Comparison of ENCODE assay signal across 10 mouse cellular contexts in the genomic region with DNA sequence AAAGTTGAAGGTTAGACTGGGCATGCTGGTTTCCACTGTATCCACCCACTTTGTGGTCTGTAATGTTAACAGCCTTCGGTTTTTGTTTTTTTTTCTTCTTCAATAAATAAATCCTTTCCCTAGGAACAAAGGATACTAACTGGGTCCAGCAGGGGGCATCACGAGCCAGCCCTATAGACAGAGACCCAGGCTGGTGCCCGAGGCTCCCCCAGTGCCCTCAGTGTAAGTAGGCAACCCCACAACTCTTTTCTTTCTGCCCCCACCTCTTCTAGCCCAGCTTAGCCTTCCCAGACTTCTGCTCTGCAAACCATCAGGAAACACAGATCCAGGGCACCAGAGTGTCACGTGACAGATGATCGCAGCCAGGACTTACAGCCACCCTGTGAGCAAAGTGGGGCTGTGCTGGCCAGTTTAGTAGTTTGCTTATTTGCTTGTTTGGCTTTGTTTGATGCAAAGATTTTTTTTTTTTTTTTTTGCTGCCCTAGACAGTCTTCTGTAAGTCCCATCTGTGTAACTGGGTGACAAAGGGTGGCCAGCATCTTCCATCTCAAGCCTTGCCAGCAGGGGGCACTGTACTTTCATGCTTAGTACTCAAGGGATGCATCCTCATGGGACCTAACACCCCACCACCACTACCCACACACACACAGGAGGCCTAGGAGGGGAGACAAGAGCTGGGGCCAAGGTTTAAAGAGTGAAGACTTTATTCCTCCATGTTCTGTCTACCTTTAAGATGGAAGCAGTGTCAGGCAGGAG. TPM values are rescaled to one million over a fixed set of nuclear protein-coding genes. Genes with fewer than 3 reads are reported as not detected.
DNase-seq lines count a peak whose midpoint lies in the region; ATAC-seq and TF ChIP-seq lines count a peak whose summit lies in the region.
"Had no signal": no experiment of that assay in that cellular context is flagged by ENCODE, and none has a peak within 500 bp of the region (broad histone marks: within the 10 kb centered on the region; RNA-seq: fewer than 3 reads in every experiment).

No protein-coding gene starts in this region.

- no peak overlapping the region for H3K4me3 ChIP-seq in kidney, embryonic 14.5 days (ENCODE audit: low read length)
- peak overlapping the region; percentile 24; the same call in 1 of the 2 replicates for H3K4me3 ChIP-seq in gastrocnemius, adult 2 months
- H3K4me3 ChIP-seq in midbrain, embryonic 13.5 days (replicated peaks): no peak overlapping the region

- H3K4me2 ChIP-seq in kidney, embryonic 14.5 days (replicated peaks; ENCODE audit: low read depth, low read length): no peak overlapping the region
- H3K4me2 ChIP-seq in midbrain, embryonic 13.5 days (replicated peaks): no peak overlapping the region

- peak; percentile 57 for TF ChIP-seq CTCF in gastrocnemius, adult 2 months (IDR thresholded peaks at IDR 0.05)

- intact Hi-C loops in gastrocnemius, adult 2 months (cut with DNase I): loop anchor here (1.0 kb wide), 1 partner anchor 19 kb away; no protein-coding TSS in a partner anchor
- intact Hi-C loops in left cerebral cortex, postnatal 4 days (cut with DNase I): no loop called here

- peak; percentile 46 for DNase-seq in kidney, adult 9 months
- DNase-seq in MEL-GATA-1-ER (ENCODE audit: extremely low read depth, low read depth): peak; percentile 26
- peak; percentile 77 for DNase-seq in gastrocnemius, adult 2 months
- no peak for DNase-seq in left cerebral cortex, postnatal 4 days
- no peak for DNase-seq in layer of hippocampus, postnatal 14 days (ENCODE audit: low spot score in 2 of 2)

- H3K27me3 ChIP-seq in kidney, embryonic 14.5 days (ENCODE audit: control insufficient read depth, insufficient read depth, low read length): no peaks in the 10 kb centered on the region
- H3K27me3 ChIP-seq in midbrain, embryonic 13.5 days: no peaks in the 10 kb centered on the region

- no peaks in the 10 kb centered on the region; the same call in 1 of the 2 replicates for H3K9me3 ChIP-seq in kidney, embryonic 14.5 days (ENCODE audit: control insufficient read depth, low read length)
- no peaks in the 10 kb centered on the region for H3K9me3 ChIP-seq in midbrain, embryonic 13.5 days

- peaks cover 16% of the 10 kb centered on the region for H3K4me1 ChIP-seq in kidney, embryonic 14.5 days (ENCODE audit: control insufficient read depth, insufficient read depth, low read length)
- H3K4me1 ChIP-seq in midbrain, embryonic 13.5 days (replicated peaks): peaks cover 8% of the 10 kb centered on the region

- ATAC-seq in kidney, embryonic 14.5 days (ENCODE audit: low FRiP score, low TSS enrichment): no peak
- peak; percentile 57 for ATAC-seq in megakaryocyte-erythroid progenitor cell, adult 5-6 weeks (replicated peaks; ENCODE audit: low FRiP score, low TSS enrichment, poor library complexity, severe bottlenecking)
- ATAC-seq in midbrain, embryonic 13.5 days: no peak

- H3K9ac ChIP-seq in kidney, embryonic 14.5 days (ENCODE audit: low read depth, low read length): no peak overlapping the region
- H3K9ac ChIP-seq in midbrain, embryonic 13.5 days (replicated peaks): no peak overlapping the region

- no peak overlapping the region for H3K27ac ChIP-seq in kidney, embryonic 14.5 days (ENCODE audit: low read depth, low read length)
- H3K27ac ChIP-seq in gastrocnemius, adult 2 months: 0 out of 2 replicates have a peak overlapping the region, but pooled peaks have one; percentile 46
- no peak overlapping the region for H3K27ac ChIP-seq in midbrain, embryonic 13.5 days

- WGBS in kidney, embryonic 14.5 days: 62% methylated on average over 5 of the region's 5 CpGs
- 56% methylated on average over 5 of the region's 5 CpGs for WGBS in midbrain, embryonic 13.5 days

- no peaks in the 10 kb centered on the region for H3K36me3 ChIP-seq in kidney, embryonic 14.5 days (ENCODE audit: control insufficient read depth, insufficient read depth, low read length)
- H3K36me3 ChIP-seq in midbrain, embryonic 13.5 days: no peaks in the 10 kb centered on the region

RNA-seq across cellular contexts. Expression of a gene that starts 9.3 kb away (rescaled TPM):
- 1.8 and 1.9 TPM in 2 replicates for polyA plus RNA-seq in kidney, embryonic 14.5 days (2014; fragmentation: Nextera tagmentation; extraction: Ambion mirVana)
- 10 to 100 TPM; 96.5 to 98.7 TPM for total RNA-seq in gastrocnemius, adult 2 months (2021)
- not detected in 2 replicates for total RNA-seq in megakaryocyte-erythroid progenitor cell, adult 5-6 weeks (2014; fragmentation: Nextera tagmentation)
- total RNA-seq in megakaryocyte-erythroid progenitor cell, adult 5-6 weeks (2017): not detected in 2 replicates
- 2.0 and 2.1 TPM in 2 replicates for polyA plus RNA-seq in midbrain, embryonic 13.5 days (2015; fragmentation: Nextera tagmentation; extraction: Ambion mirVana)
- total RNA-seq in left cerebral cortex, postnatal 4 days (2021): 1 to 10 TPM; 3.6 to 4.9 TPM
- total RNA-seq in layer of hippocampus, postnatal 14 days (2021): 1 to 10 TPM; 6.9 to 8.2 TPM
- total RNA-seq: neutrophil, adult 5-6 weeks had no signal

RNA-seq across cellular contexts. Expression of a gene that starts 21.4 kb away (rescaled TPM):
- polyA plus RNA-seq in kidney, embryonic 14.5 days (2014; fragmentation: Nextera tagmentation; extraction: Ambion mirVana): 0.22 TPM in 1 of 2 replicates, not detected in the other
- total RNA-seq in gastrocnemius, adult 2 months (2021): 10 to 100 TPM; 14.1 to 14.3 TPM
- not detected in 2 replicates for total RNA-seq in megakaryocyte-erythroid progenitor cell, adult 5-6 weeks (2014; fragmentation: Nextera tagmentation)
- total RNA-seq in megakaryocyte-erythroid progenitor cell, adult 5-6 weeks (2017): not detected in 2 replicates
- polyA plus RNA-seq in midbrain, embryonic 13.5 days (2015; fragmentation: Nextera tagmentation; extraction: Ambion mirVana): 0.08 and 0.47 TPM in 2 replicates
- total RNA-seq in left cerebral cortex, postnatal 4 days (2021): not detected
- 1 to 10 TPM; 2.9 to 3.3 TPM for total RNA-seq in layer of hippocampus, postnatal 14 days (2021)
- total RNA-seq: neutrophil, adult 5-6 weeks had no signal

RNA-seq across cellular contexts. Expression of a gene that starts 42.9 kb away (rescaled TPM):
- polyA plus RNA-seq in kidney, embryonic 14.5 days (2014; fragmentation: Nextera tagmentation; extraction: Ambion mirVana): 0.97 and 1.2 TPM in 2 replicates
- under 1 TPM; 0.08 to 0.10 TPM for total RNA-seq in gastrocnemius, adult 2 months (2021)
- total RNA-seq in megakaryocyte-erythroid progenitor cell, adult 5-6 weeks (2014; fragmentation: Nextera tagmentation): not detected in 2 replicates
- total RNA-seq in megakaryocyte-erythroid progenitor cell, adult 5-6 weeks (2017): 0.56 TPM in 1 of 2 replicates, not detected in the other
- polyA plus RNA-seq in midbrain, embryonic 13.5 days (2015; fragmentation: Nextera tagmentation; extraction: Ambion mirVana): not detected in 2 replicates
- total RNA-seq in left cerebral cortex, postnatal 4 days (2021): under 1 TPM; 0.14 to 0.16 TPM
- 1 to 10 TPM; 1.7 to 2.9 TPM for total RNA-seq in layer of hippocampus, postnatal 14 days (2021)
- total RNA-seq: neutrophil, adult 5-6 weeks had no signal

RNA-seq across cellular contexts. Expression of a gene that starts 44.3 kb away (rescaled TPM):
- 0.29 TPM in 1 of 2 replicates, not detected in the other for polyA plus RNA-seq in kidney, embryonic 14.5 days (2014; fragmentation: Nextera tagmentation; extraction: Ambion mirVana)
- total RNA-seq in gastrocnemius, adult 2 months (2021): not detected
- total RNA-seq in megakaryocyte-erythroid progenitor cell, adult 5-6 weeks (2014; fragmentation: Nextera tagmentation): not detected in 2 replicates
- not detected in 2 replicates for total RNA-seq in megakaryocyte-erythroid progenitor cell, adult 5-6 weeks (2017)
- polyA plus RNA-seq in midbrain, embryonic 13.5 days (2015; fragmentation: Nextera tagmentation; extraction: Ambion mirVana): not detected in 2 replicates
- total RNA-seq in left cerebral cortex, postnatal 4 days (2021): under 1 TPM in 1 of 2 experiments, not detected in 1; 0.42 TPM
- total RNA-seq in layer of hippocampus, postnatal 14 days (2021): under 1 TPM in 1 of 2 experiments, not detected in 1; 0.16 TPM
- total RNA-seq: left cerebral cortex, postnatal 10 days; neutrophil, adult 5-6 weeks had no signal

RNA-seq across cellular contexts. Expression of a gene that starts 51.9 kb away (rescaled TPM):
- polyA plus RNA-seq in kidney, embryonic 14.5 days (2014; fragmentation: Nextera tagmentation; extraction: Ambion mirVana): 9.7 and 13.0 TPM in 2 replicates
- 1 to 10 TPM; 5.2 to 6.6 TPM for total RNA-seq in gastrocnemius, adult 2 months (2021)
- total RNA-seq in megakaryocyte-erythroid progenitor cell, adult 5-6 weeks (2014; fragmentation: Nextera tagmentation): 23.5 and 24.6 TPM in 2 replicates
- total RNA-seq in megakaryocyte-erythroid progenitor cell, adult 5-6 weeks (2017): 18.5 and 21.8 TPM in 2 replicates
- 14.9 and 15.1 TPM in 2 replicates for polyA plus RNA-seq in midbrain, embryonic 13.5 days (2015; fragmentation: Nextera tagmentation; extraction: Ambion mirVana)
- 10 to 100 TPM; 15.8 to 15.9 TPM for total RNA-seq in left cerebral cortex, postnatal 4 days (2021)
- 10 to 100 TPM; 10.0 to 11.8 TPM for total RNA-seq in layer of hippocampus, postnatal 14 days (2021)

Comparison
In these comparisons a context has a peak if more than half of its experiments do, and no peak if none do; other contexts are left out.
1. DNase-seq: peak in kidney, adult 9 months (single experiment), MEL-GATA-1-ER (single experiment) and gastrocnemius, adult 2 months (single experiment); none in left cerebral cortex, postnatal 4 days (single experiment) and layer of hippocampus, postnatal 14 days (0 of 2).
2. RNA of a gene that starts 9.3 kb away (total RNA-seq): 96.5 to 98.7 TPM in gastrocnemius, adult 2 months; 6.9 to 8.2 TPM in layer of hippocampus, postnatal 14 days, 3.6 to 4.9 TPM in left cerebral cortex, postnatal 4 days and not detected in megakaryocyte-erythroid progenitor cell, adult 5-6 weeks; every median in the first group is over 10 times any median in the second.